Comparison of ENCODE assay signal across 16 mouse cellular contexts in genomic region chr15:98397136-98397535, GRCm38 (mm10). TPM values are rescaled to one million over a fixed set of nuclear protein-coding genes. Genes with fewer than 3 reads are reported as not detected.
"Had no signal": no experiment of that assay in that cellular context is flagged by ENCODE, and none has a peak within 500 bp of the region (broad histone marks: within the 10 kb centered on the region; RNA-seq: fewer than 3 reads in every experiment).

No protein-coding gene starts in this region.

- H3K9me3 ChIP-seq: hindbrain, embryonic 15.5 days; limb, embryonic 15.5 days; liver, embryonic 13.5 days; midbrain, embryonic 13.5 days had no signal

- H3K4me2 ChIP-seq: hindbrain, embryonic 15.5 days; limb, embryonic 15.5 days; liver, embryonic 13.5 days; midbrain, embryonic 13.5 days had no signal

- H3K27ac ChIP-seq: hindbrain, embryonic 15.5 days; left cerebral cortex, adult 2 months; limb, embryonic 15.5 days; liver, embryonic 13.5 days; midbrain, embryonic 13.5 days had no signal

- DNase-seq: liver, embryonic 13.5 days; lung, adult 18-20 months; lung, postnatal 36 days; right cerebral cortex, postnatal 14 days; thymus, postnatal 4 days had no signal

- H3K4me3 ChIP-seq: hindbrain, embryonic 15.5 days; left cerebral cortex, adult 2 months; limb, embryonic 15.5 days; liver, embryonic 13.5 days; midbrain, embryonic 13.5 days had no signal

- H3K27me3 ChIP-seq: hindbrain, embryonic 15.5 days; limb, embryonic 15.5 days; liver, embryonic 13.5 days; midbrain, embryonic 13.5 days had no signal

- H3K36me3 ChIP-seq: hindbrain, embryonic 15.5 days; limb, embryonic 15.5 days; liver, embryonic 13.5 days; midbrain, embryonic 13.5 days had no signal

- ATAC-seq: intestine, embryonic 16.5 days; midbrain, embryonic 13.5 days had no signal

- H3K9ac ChIP-seq: hindbrain, embryonic 15.5 days; limb, embryonic 15.5 days; liver, embryonic 13.5 days; midbrain, embryonic 13.5 days had no signal

- H3K4me1 ChIP-seq: hindbrain, embryonic 15.5 days; limb, embryonic 15.5 days; liver, embryonic 13.5 days; midbrain, embryonic 13.5 days had no signal

RNA-seq across cellular contexts. Expression of gene Olfr283, which starts 16.4 kb away (rescaled TPM):
- polyA plus RNA-seq: hindbrain, embryonic 15.5 days; intestine, embryonic 16.5 days; limb, embryonic 11.5 days; limb, embryonic 15.5 days; liver, embryonic 13.5 days; lung, embryonic 16.5 days; midbrain, embryonic 13.5 days; midbrain, postnatal 0 days; neural tube, embryonic 11.5 days; small intestine, adult 2 months; stomach, embryonic 16.5 days had no signal

RNA-seq across cellular contexts. Expression of gene Olfr282, which starts 33.9 kb away (rescaled TPM):
- polyA plus RNA-seq: hindbrain, embryonic 15.5 days; intestine, embryonic 16.5 days; limb, embryonic 11.5 days; limb, embryonic 15.5 days; liver, embryonic 13.5 days; lung, embryonic 16.5 days; midbrain, embryonic 13.5 days; midbrain, postnatal 0 days; neural tube, embryonic 11.5 days; small intestine, adult 2 months; stomach, embryonic 16.5 days had no signal

RNA-seq across cellular contexts. Expression of gene Olfr281, which starts 55.3 kb away (rescaled TPM):
- polyA plus RNA-seq: hindbrain, embryonic 15.5 days; intestine, embryonic 16.5 days; limb, embryonic 11.5 days; limb, embryonic 15.5 days; liver, embryonic 13.5 days; lung, embryonic 16.5 days; midbrain, embryonic 13.5 days; midbrain, postnatal 0 days; neural tube, embryonic 11.5 days; small intestine, adult 2 months; stomach, embryonic 16.5 days had no signal

RNA-seq across cellular contexts. Expression of gene Olfr284, which starts 56.3 kb away (rescaled TPM):
- polyA plus RNA-seq: hindbrain, embryonic 15.5 days; intestine, embryonic 16.5 days; limb, embryonic 11.5 days; limb, embryonic 15.5 days; liver, embryonic 13.5 days; lung, embryonic 16.5 days; midbrain, embryonic 13.5 days; midbrain, postnatal 0 days; neural tube, embryonic 11.5 days; small intestine, adult 2 months; stomach, embryonic 16.5 days had no signal
